Mouse (Mus musculus) neural tube, embryonic 15.5 days (tissue): ENCODE data around the gene Sqstm1. TPM values are rescaled to one million over a fixed set of nuclear protein-coding genes. Genes with fewer than 3 reads are reported as not detected.

Experiments used
- ATAC-seq: fragments of 200-750 bp; cut with Nextera tagmentation; 2 replicates; pipeline ENCODE4 v1.8.0; 2017; ENCODE audit warnings: mild to moderate bottlenecking, moderate TSS enrichment, moderate library complexity; ENCODE audit not compliant: low FRiP score
- H3K27ac ChIP-seq: fragments of 300-500 bp; sonication (generic); replicated peaks from 2 replicates; pipeline ENCODE4 v1.5.1; 2015; ENCODE audit warnings: mild to moderate bottlenecking, inconsistent platforms
- H3K27me3 ChIP-seq: fragments of 300-500 bp; sonication (generic); replicated peaks from 2 replicates; pipeline ENCODE4 v1.6.1; 2015; ENCODE audit warnings: inconsistent platforms
- H3K36me3 ChIP-seq: fragments of 300-500 bp; sonication (generic); 2 replicates; pipeline ENCODE4 v1.6.1; 2015; ENCODE audit warnings: inconsistent platforms
- H3K4me1 ChIP-seq: fragments of 300-500 bp; sonication (generic); 2 replicates; pipeline ENCODE4 v1.6.1; 2015; ENCODE audit warnings: inconsistent platforms
- H3K4me2 ChIP-seq: fragments of 300-500 bp; sonication (generic); 2 replicates; pipeline ENCODE4 v1.6.1; 2015; ENCODE audit warnings: inconsistent platforms, mild to moderate bottlenecking, moderate library complexity
- H3K4me3 ChIP-seq: fragments of 300-500 bp; sonication (generic); replicated peaks from 2 replicates; pipeline ENCODE4 v1.5.1; 2015; ENCODE audit warnings: mild to moderate bottlenecking, inconsistent platforms
- H3K9ac ChIP-seq: fragments of 300-500 bp; sonication (generic); replicated peaks from 2 replicates; pipeline ENCODE4 v1.6.1; 2015; ENCODE audit warnings: mild to moderate bottlenecking, inconsistent platforms
- H3K9me3 ChIP-seq: fragments of 300-500 bp; sonication (generic); replicated peaks from 2 replicates; pipeline ENCODE4 v1.6.1; 2016; ENCODE audit warnings: inconsistent platforms
- WGBS: fragments of 180-500 bp; shearing (Covaris S2); methylation state at CpG from one replicate; pipeline ENCODE4 v1.1.7; 2015; ENCODE audit warnings: mixed read lengths; 5-methylcytosine and 5-hydroxymethylcytosine counted together
- polyA plus RNA-seq: library from polyadenylated mRNA; unstranded; fragments of >200 nt; fragmentation: Nextera tagmentation; extraction: Ambion mirVana; gene quantifications from 2 replicates; pipeline ENCODE4 v1.2.1, GENCODE M21; 2015

The Sqstm1 gene
- polyA plus RNA-seq, 1 experiment from 2014 or later, result 450 TPM

DNA sequence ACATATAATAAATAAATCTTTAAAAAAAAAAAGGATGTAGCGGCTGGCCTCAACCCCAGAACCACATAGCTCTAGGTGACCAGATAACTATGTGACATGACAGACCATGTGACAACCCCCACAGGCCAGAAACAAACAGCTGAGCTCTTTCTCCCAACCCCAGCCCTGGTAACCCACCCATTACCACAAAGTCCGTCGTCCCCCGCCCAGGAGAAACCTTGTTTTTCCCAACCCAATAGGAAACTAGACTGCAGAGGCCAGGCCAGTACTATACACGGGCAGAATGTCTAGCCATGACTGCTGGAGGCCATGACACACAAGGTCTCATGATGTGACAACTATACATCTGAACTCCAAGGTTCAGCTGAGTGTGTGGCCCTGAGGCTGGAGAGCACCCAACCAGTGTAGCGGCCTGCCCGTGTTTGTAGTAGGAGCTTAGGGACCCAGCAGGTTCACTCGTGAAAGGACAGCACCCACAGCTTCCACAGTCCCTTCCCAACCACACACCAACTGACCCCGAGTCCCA lies 7.3 kb downstream of the Sqstm1 start:
- H3K27ac ChIP-seq, result no peak overlapping the region
- H3K36me3 ChIP-seq, result peaks cover 93% of the 10 kb centered on the region
- ATAC-seq, result no peak
- no peaks in the 10 kb centered on the region for H3K9me3 ChIP-seq
- H3K27me3 ChIP-seq, result no peaks in the 10 kb centered on the region
- H3K4me2 ChIP-seq, result no peak overlapping the region
- no peak overlapping the region for H3K4me3 ChIP-seq
- H3K9ac ChIP-seq, result no peak overlapping the region
- 91% methylated on average over 9 of the region's 9 CpGs for WGBS
- H3K4me1 ChIP-seq, result peaks cover 11% of the 10 kb centered on the region

DNA sequence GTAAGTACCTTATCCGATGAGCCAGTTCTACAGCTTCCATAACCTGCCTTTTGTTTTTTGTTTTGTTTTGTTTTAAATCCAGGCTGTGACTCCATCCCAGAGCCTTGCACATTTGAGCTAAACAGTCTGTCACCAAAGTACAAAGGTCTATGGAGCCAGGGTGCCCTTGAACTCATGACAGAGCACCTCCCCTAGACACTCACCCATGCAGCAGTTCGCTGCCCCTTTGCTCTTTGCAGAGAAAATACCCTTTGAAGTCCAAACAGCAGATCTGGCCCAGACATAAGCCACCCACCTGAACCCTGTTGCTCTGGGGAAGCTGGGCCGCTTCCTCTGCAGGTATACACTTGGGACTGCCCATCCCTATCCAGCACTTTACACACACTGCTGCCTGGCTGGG lies 9.0 kb downstream of the Sqstm1 start:
- H3K4me3 ChIP-seq, result no peak overlapping the region
- no peaks in the 10 kb centered on the region for H3K4me1 ChIP-seq
- H3K36me3 ChIP-seq, result peaks cover 95% of the 10 kb centered on the region
- H3K4me2 ChIP-seq, result no peak overlapping the region
- H3K27me3 ChIP-seq, result no peaks in the 10 kb centered on the region
- WGBS, result 86% methylated on average over 3 of the region's 3 CpGs
- no peak overlapping the region for H3K27ac ChIP-seq
- no peaks in the 10 kb centered on the region for H3K9me3 ChIP-seq
- no peak for ATAC-seq
- no peak overlapping the region for H3K9ac ChIP-seq

DNA sequence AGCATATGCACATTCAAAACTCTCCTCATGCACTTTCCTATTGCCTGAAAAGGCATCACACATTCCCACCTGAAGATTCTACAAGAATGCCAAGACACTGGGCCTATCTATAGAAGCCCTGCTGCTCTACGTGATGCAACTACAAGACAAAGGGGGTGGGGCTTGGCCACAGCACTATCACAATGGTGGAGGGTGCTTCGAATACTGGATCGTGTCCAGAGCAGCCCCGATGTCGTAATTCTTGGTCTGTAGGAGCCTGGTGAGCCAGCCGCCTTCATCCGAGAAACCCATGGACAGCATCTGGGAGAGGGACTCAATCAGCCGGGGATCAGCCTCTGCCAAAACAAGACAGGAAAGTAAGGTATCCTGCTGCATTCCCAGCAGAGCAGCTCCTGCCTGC lies 10.0 kb downstream of the Sqstm1 start:
- H3K4me3 ChIP-seq, result no peak overlapping the region
- no peak overlapping the region for H3K27ac ChIP-seq
- no peak for ATAC-seq
- no peaks in the 10 kb centered on the region for H3K27me3 ChIP-seq
- no peaks in the 10 kb centered on the region for H3K4me1 ChIP-seq
- H3K36me3 ChIP-seq, result peaks cover 91% of the 10 kb centered on the region
- no peak overlapping the region for H3K9ac ChIP-seq
- H3K4me2 ChIP-seq, result no peak overlapping the region
- WGBS, result 67% methylated on average over 8 of the region's 8 CpGs
- H3K9me3 ChIP-seq, result no peaks in the 10 kb centered on the region

DNA sequence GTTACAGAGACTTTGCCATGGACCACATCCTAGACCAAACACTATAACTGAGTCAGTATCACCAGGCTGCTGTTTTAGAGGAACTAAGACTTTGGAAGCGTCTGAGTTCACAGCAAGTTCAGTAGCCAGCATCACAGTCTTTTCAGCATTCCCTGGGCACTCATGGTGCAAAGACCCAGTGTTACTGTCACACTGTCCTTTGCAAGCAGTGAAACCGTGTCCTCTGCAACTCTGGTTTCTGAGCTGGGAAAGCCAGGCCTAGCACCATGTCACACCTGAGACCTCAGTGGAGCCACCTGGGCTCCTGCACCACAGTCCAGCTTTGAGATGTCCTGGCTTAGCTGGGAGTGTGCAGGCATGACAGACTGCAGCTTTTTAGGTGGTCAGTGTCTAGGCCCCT lies 11.7 kb downstream of the Sqstm1 start:
- no peak overlapping the region for H3K27ac ChIP-seq
- H3K4me3 ChIP-seq, result no peak overlapping the region
- peaks cover 83% of the 10 kb centered on the region for H3K36me3 ChIP-seq
- H3K4me2 ChIP-seq, result no peak overlapping the region
- WGBS, result 95% methylated on average over 2 of the region's 2 CpGs
- H3K9ac ChIP-seq, result no peak overlapping the region
- no peak for ATAC-seq
- no peaks in the 10 kb centered on the region for H3K9me3 ChIP-seq
- no peaks in the 10 kb centered on the region for H3K4me1 ChIP-seq
- no peaks in the 10 kb centered on the region for H3K27me3 ChIP-seq

DNA sequence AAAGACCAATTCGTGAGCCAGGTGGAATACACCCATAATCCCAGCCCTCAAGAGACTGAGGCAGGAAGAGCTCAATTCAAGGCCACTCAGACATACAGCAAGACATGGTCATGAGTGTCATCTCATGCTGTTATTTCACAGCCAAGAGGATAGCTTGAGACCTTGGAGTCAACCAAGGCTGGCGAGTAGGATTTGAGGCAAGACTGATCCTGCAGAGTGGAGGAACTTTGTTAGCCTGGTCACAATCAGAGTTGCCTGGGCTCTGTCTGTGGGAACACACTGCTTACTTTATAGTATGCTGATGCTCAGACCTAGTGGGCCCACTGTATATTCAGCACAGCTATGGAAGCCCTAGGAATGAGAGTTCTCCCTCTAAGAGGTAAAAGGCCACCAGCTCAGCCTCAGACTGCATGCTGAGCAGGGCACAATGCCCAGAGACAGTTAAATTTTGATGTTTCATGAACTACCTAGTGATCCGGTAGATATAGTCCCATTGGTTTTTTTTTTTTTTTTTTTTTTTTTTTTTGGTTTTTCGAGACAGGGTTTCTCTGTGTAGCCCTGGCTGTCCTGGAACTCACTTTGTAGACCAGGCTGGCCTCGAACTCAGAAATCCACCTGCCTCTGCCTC lies 12.3 kb downstream of the Sqstm1 start:
- 87% methylated on average over 4 of the region's 5 CpGs for WGBS

GRCm38 (mm10) chr11:50197500-50197899 lies 13.1 kb downstream of the Sqstm1 start:
- H3K4me1 ChIP-seq, result no peaks in the 10 kb centered on the region
- no peak overlapping the region for H3K27ac ChIP-seq
- H3K4me2 ChIP-seq, result no peak overlapping the region
- H3K9me3 ChIP-seq, result no peaks in the 10 kb centered on the region
- WGBS, result 93% methylated on average over 4 of the region's 4 CpGs
- ATAC-seq, result no peak
- no peaks in the 10 kb centered on the region for H3K27me3 ChIP-seq
- H3K4me3 ChIP-seq, result no peak overlapping the region
- H3K9ac ChIP-seq, result no peak overlapping the region
- H3K36me3 ChIP-seq, result peaks cover 75% of the 10 kb centered on the region

More for the DNA sequence above, 12.3 kb downstream of the Sqstm1 start:
- H3K9ac ChIP-seq, result no peak overlapping the region
- no peak overlapping the region for H3K27ac ChIP-seq
- no peak for ATAC-seq
- no peak overlapping the region for H3K4me3 ChIP-seq
- H3K27me3 ChIP-seq, result no peaks in the 10 kb centered on the region
- H3K36me3 ChIP-seq, result peaks cover 84% of the 10 kb centered on the region
- H3K4me2 ChIP-seq, result no peak overlapping the region
- H3K4me1 ChIP-seq, result no peaks in the 10 kb centered on the region
- H3K9me3 ChIP-seq, result no peaks in the 10 kb centered on the region

DNA sequence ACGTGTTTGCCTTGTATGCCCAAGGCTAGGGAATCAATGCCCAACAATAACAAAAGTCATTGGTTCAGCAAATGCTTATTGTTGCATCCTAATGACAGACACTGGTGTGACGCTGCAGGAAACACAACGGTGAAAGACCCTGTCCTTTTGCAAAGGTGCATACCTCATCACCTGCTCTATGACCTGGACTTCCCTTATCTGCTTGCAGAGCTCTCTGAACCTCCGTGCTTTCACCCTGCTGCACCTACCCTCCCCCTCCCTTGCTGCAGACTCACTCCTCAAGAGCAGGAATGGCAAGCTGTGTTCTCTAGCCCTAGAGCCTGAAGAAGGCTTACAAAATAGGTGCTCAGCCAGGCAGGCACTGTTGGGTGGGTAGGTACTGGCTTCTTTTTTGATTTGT lies 15.8 kb downstream of the Sqstm1 start:
- H3K4me1 ChIP-seq, result no peaks in the 10 kb centered on the region
- peaks cover 64% of the 10 kb centered on the region for H3K36me3 ChIP-seq
- H3K27ac ChIP-seq, result no peak overlapping the region
- no peaks in the 10 kb centered on the region for H3K9me3 ChIP-seq
- H3K4me3 ChIP-seq, result no peak overlapping the region
- ATAC-seq, result no peak
- WGBS, result 83% methylated on average over 4 of the region's 4 CpGs
- no peak overlapping the region for H3K9ac ChIP-seq
- H3K27me3 ChIP-seq, result no peaks in the 10 kb centered on the region
- H3K4me2 ChIP-seq, result no peak overlapping the region

GRCm38 (mm10) chr11:50194070-50194469 lies 16.6 kb downstream of the Sqstm1 start:
- no peak for ATAC-seq
- 75% methylated on average over 7 of the region's 7 CpGs for WGBS
- no peaks in the 10 kb centered on the region for H3K9me3 ChIP-seq
- H3K9ac ChIP-seq, result no peak overlapping the region
- no peaks in the 10 kb centered on the region for H3K4me1 ChIP-seq
- H3K4me3 ChIP-seq, result no peak overlapping the region
- peaks cover 57% of the 10 kb centered on the region for H3K36me3 ChIP-seq
- no peak overlapping the region for H3K4me2 ChIP-seq
- H3K27ac ChIP-seq, result no peak overlapping the region
- no peaks in the 10 kb centered on the region for H3K27me3 ChIP-seq

GRCm38 (mm10) chr11:50192278-50192677 lies 18.3 kb downstream of the Sqstm1 start:
- Histone ChIP-seq H3K27me3 (no peaks in the 10 kb centered on the region), H3K4me2 (no peak overlapping the region), H3K9me3 (no peaks in the 10 kb centered on the region), H3K4me1 (no peaks in the 10 kb centered on the region), H3K9ac (no peak overlapping the region), H3K36me3 (peaks cover 51% of the 10 kb centered on the region), H3K27ac (no peak overlapping the region), H3K4me3 (no peak overlapping the region)
- WGBS, result 96% methylated on average over 3 of the region's 3 CpGs
- ATAC-seq, result no peak

DNA sequence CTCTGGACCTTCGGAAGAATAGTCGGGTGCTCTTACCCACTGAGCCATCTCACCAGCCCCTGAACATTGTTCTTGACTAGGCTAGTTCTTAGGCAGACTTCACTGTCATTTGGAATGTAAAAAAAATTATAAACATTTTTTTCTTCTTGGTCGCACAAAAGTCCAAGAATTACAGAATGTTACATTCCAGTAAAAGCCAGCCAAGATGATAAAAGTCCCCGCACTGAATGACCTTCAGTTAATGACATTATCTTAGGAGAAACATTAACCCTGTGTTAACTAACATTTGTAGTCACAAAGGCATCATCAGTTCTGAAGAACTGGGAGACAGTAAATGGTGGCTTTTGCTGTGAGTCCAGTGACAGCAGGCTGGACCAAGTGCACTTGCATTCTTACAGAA lies 20.3 kb downstream of the Sqstm1 start:
- WGBS, result 85% methylated on average over 4 of the region's 4 CpGs

DNA sequence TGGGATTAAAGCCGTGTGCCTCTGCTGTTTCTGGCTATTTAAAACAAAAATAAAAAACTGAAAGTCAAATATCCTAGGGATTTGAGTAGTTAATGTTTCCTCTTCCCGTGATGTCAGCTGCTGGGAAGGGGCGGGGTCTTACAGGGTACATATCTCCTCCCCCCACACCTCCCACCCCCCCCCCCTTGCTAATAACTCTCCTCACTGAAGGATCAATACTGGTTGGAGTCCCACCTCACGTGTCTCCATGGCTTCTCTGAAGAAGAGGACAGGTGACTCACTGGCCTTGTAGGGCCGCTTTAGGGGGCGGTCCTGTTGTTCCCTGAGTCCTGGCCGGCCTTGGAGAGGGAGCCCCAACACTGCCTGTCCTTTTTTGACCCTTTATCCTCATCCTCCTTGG lies 21.9 kb downstream of the Sqstm1 start:
- peaks cover 33% of the 10 kb centered on the region; the same call in 1 of the 2 replicates for H3K36me3 ChIP-seq
- WGBS, result 82% methylated on average over 7 of the region's 7 CpGs

More for the DNA sequence above, 20.3 kb downstream of the Sqstm1 start:
- Histone ChIP-seq H3K4me1 (no peaks in the 10 kb centered on the region), H3K9me3 (no peaks in the 10 kb centered on the region), H3K4me2 (no peak overlapping the region), H3K27ac (no peak overlapping the region), H3K36me3 (peaks cover 44% of the 10 kb centered on the region; the same call in 1 of the 2 replicates), H3K4me3 (no peak overlapping the region), H3K27me3 (no peaks in the 10 kb centered on the region), H3K9ac (no peak overlapping the region)
- ATAC-seq, result no peak

GRCm38 (mm10) chr11:50184788-50185187 lies 25.8 kb downstream of the Sqstm1 start:
- no peak overlapping the region for H3K9ac ChIP-seq
- H3K36me3 ChIP-seq, result peaks cover 34% of the 10 kb centered on the region
- no peaks in the 10 kb centered on the region for H3K4me1 ChIP-seq
- no peaks in the 10 kb centered on the region for H3K27me3 ChIP-seq
- 84% methylated on average over 3 of the region's 3 CpGs for WGBS
- ATAC-seq, result no peak
- no peak overlapping the region for H3K27ac ChIP-seq
- H3K4me3 ChIP-seq, result no peak overlapping the region
- H3K9me3 ChIP-seq, result no peaks in the 10 kb centered on the region
- H3K4me2 ChIP-seq, result no peak overlapping the region

More for the DNA sequence above, 21.9 kb downstream of the Sqstm1 start:
- Histone ChIP-seq H3K27me3 (no peaks in the 10 kb centered on the region), H3K9ac (no peak overlapping the region), H3K27ac (no peak overlapping the region), H3K9me3 (no peaks in the 10 kb centered on the region), H3K4me1 (no peaks in the 10 kb centered on the region), H3K4me2 (no peak overlapping the region), H3K4me3 (no peak overlapping the region)
- no peak for ATAC-seq
